Mouse (Mus musculus) brain, embryonic 14.5 days (tissue): ENCODE measurements around the gene Nxpe2.

Experiments used
- CTCF ChIP-seq: fragments of 200-500 bp; IDR thresholded peaks from 2 replicates; pipeline ENCODE4 v1.5.1; 2012; ENCODE audit warnings: inconsistent platforms, mild to moderate bottlenecking, moderate library complexity, borderline replicate concordance; ENCODE audit not compliant: insufficient read depth, insufficient read length; ENCODE audit errors: extremely low read depth
- POLR2A ChIP-seq: fragments of 200-500 bp; IDR thresholded peaks from 2 replicates; pipeline ENCODE4 v1.6.1; 2012; ENCODE audit warnings: mild to moderate bottlenecking, inconsistent platforms, borderline replicate concordance; ENCODE audit not compliant: poor library complexity, insufficient read depth, insufficient read length, severe bottlenecking; ENCODE audit errors: extremely low read depth

DNA sequence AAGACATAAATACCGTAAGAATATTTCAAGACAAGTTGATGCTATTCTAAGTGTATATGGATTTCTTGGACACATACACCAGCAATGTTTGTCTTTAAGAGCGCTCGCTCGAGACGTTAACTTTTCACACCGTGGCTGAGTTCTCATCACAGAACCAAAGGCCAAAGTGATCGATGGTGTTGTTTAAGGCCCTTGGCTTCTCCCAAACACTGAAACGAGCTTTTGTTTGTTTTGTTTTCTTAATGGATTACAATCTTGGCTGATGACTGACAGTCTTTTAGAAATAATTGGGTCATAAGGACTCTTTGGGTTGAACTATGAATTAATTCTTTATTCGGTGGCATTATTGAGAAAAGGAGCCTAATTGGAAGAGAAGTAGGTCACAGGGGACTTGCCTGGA is 7.8 kb downstream of the Nxpe2 start:
- TF ChIP-seq CTCF (no peak), POLR2A (no peak)
